15 mouse cellular contexts compared by ENCODE assay signal in the genomic region with DNA sequence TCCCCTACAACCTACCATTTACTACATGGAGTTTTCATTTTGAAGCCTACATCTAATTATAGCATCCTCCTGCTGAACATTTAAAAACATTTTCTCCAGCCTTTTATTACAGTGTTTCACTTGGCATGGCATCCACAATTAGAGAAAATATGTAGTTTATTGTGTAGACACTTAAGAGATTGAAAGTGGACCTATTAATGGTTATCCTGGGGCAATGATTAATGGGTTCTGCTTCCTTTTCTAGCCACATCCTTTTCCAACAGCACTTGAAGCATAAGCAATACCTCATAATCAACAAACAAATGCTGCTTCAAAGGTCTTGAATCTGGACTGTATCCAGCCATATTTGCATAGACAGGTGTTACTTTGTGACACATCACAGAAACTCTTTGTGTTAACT.
"Had no signal": no experiment of that assay in that cellular context is flagged by ENCODE, and none has a peak within 500 bp of the region (broad histone marks: within the 10 kb centered on the region; RNA-seq: fewer than 3 reads in every experiment).

No protein-coding gene starts in this region.

- H3K9ac ChIP-seq: liver, embryonic 13.5 days; midbrain, embryonic 12.5 days; midbrain, embryonic 15.5 days; neural tube, embryonic 12.5 days; neural tube, embryonic 15.5 days had no signal

- H3K27ac ChIP-seq: layer of hippocampus, adult 2 months; left cerebral cortex, adult 2 months; liver, embryonic 13.5 days; midbrain, embryonic 12.5 days; midbrain, embryonic 15.5 days; neural tube, embryonic 12.5 days; neural tube, embryonic 15.5 days had no signal

- H3K27me3 ChIP-seq: liver, embryonic 13.5 days; midbrain, embryonic 12.5 days; midbrain, embryonic 15.5 days; neural tube, embryonic 12.5 days; neural tube, embryonic 15.5 days had no signal

- DNase-seq: kidney, adult 18-20 months; kidney, postnatal 14 days; layer of hippocampus, adult 9-11 months; liver, embryonic 13.5 days; lung, adult 2 months; lung, postnatal 14 days; lung, postnatal 4 days; thymus, adult 18-20 months; thymus, postnatal 36 days had no signal

- H3K4me2 ChIP-seq: liver, embryonic 13.5 days; midbrain, embryonic 12.5 days; midbrain, embryonic 15.5 days; neural tube, embryonic 12.5 days; neural tube, embryonic 15.5 days had no signal

- H3K36me3 ChIP-seq: liver, embryonic 13.5 days; midbrain, embryonic 12.5 days; midbrain, embryonic 15.5 days; neural tube, embryonic 12.5 days; neural tube, embryonic 15.5 days had no signal

- H3K4me1 ChIP-seq: liver, embryonic 13.5 days; midbrain, embryonic 12.5 days; midbrain, embryonic 15.5 days; neural tube, embryonic 12.5 days had no signal

- H3K9me3 ChIP-seq: liver, embryonic 13.5 days; midbrain, embryonic 12.5 days; midbrain, embryonic 15.5 days; neural tube, embryonic 12.5 days; neural tube, embryonic 15.5 days had no signal

- H3K4me3 ChIP-seq: layer of hippocampus, adult 2 months; left cerebral cortex, adult 2 months; liver, embryonic 13.5 days; midbrain, embryonic 12.5 days; midbrain, embryonic 15.5 days; neural tube, embryonic 12.5 days; neural tube, embryonic 15.5 days had no signal

- ATAC-seq: midbrain, embryonic 15.5 days had no signal
